Mouse (Mus musculus): ENCODE measurements around the gene Phox2b. TPM values are rescaled to one million over a fixed set of nuclear protein-coding genes. Genes with fewer than 3 reads are reported as not detected.

Phox2b gene
- total and polyA plus RNA-seq, 3 experiments: not detected

- no peak overlapping the region for H3K9ac ChIP-seq (ENCODE audit: insufficient read depth, low read depth)
- no peak for DNase-seq (ENCODE audit: extremely low read depth)
- dilution Hi-C loops (cut with MboI; ENCODE audit: extremely low pct_ligation_motif_present, extremely low pct_unique_long_range_greater_than_20kb, low sequenced_read_pairs) (no loop called here), in situ Hi-C loops (cut with MboI; ENCODE audit: low pct_ligation_motif_present, low pct_unique_long_range_greater_than_20kb, low sequenced_read_pairs) (no loop called here)
- H3K4me2 ChIP-seq (ENCODE audit: insufficient read depth, low read depth, poor library complexity, severe bottlenecking): no peak overlapping the region
- H3K4me3 ChIP-seq (replicated peaks in 1 of 3; ENCODE audit: low read depth in 2 of 3, low read length in 2 of 3, poor library complexity in 1 of 3): no peak overlapping the region
- H3K27ac ChIP-seq (ENCODE audit: insufficient read depth, low read depth): no peak overlapping the region
- H3K9me3 ChIP-seq (replicated peaks; ENCODE audit: low read length): no peaks in the 10 kb centered on the region
- TF ChIP-seq ETS1 (conservative IDR thresholded peaks at IDR 0.05; ENCODE audit: low read depth, low read length) (no peak), KAT2A (IDR thresholded peaks at IDR 0.05; ENCODE audit: insufficient replicate concordance, low read length) (no peak), ZNF384 (IDR thresholded peaks at IDR 0.05; ENCODE audit: low read depth, low read length) (no peak), JUND (conservative IDR thresholded peaks at IDR 0.05; ENCODE audit: low read depth, low read length) (no peak), BHLHE40 (IDR thresholded peaks at IDR 0.05; ENCODE audit: low read depth, low read length) (no peak), ZC3H11A (IDR thresholded peaks at IDR 0.05; ENCODE audit: low read depth, low read length) (no peak), E2F4 (IDR thresholded peaks at IDR 0.05; ENCODE audit: insufficient replicate concordance, low read depth, low read length) (no peak), HCFC1 (IDR thresholded peaks at IDR 0.05; ENCODE audit: low read depth, low read length) (no peak), TCF12 (IDR thresholded peaks at IDR 0.05; ENCODE audit: low read depth, low read length) (no peak), MAZ (IDR thresholded peaks at IDR 0.05; ENCODE audit: low read depth, low read length) (no peak), EP300 (IDR thresholded peaks at IDR 0.05; ENCODE audit: low read length) (no peak), ZKSCAN1 (IDR thresholded peaks at IDR 0.05; ENCODE audit: borderline replicate concordance, low read depth, low read length) (no peak)
- no peaks in the 10 kb centered on the region for H3K27me3 ChIP-seq (replicated peaks)
- H3K4me1 ChIP-seq (ENCODE audit: control insufficient read depth in 1 of 2, insufficient read depth in 2 of 2): no peaks in the 10 kb centered on the region
- no peaks in the 10 kb centered on the region for H3K79me2 ChIP-seq (replicated peaks; ENCODE audit: control insufficient read depth, extremely low read depth, insufficient read depth, poor library complexity, severe bottlenecking)
- H3K36me3 ChIP-seq (replicated peaks in 1 of 2; ENCODE audit: control insufficient read depth in 1 of 2, insufficient read depth in 1 of 2, low read length in 1 of 2): no peaks in the 10 kb centered on the region
Measured at GRCm38 (mm10) chr5:67090856-67091255, 8.2 kb downstream of the Phox2b start.

- in situ Hi-C loops (cut with MboI; ENCODE audit: low pct_ligation_motif_present, low pct_unique_long_range_greater_than_20kb, low sequenced_read_pairs): no loop called here
- Histone ChIP-seq H3K9ac (ENCODE audit: insufficient read depth, low read depth) (no peak overlapping the region), H3K9me3 (replicated peaks; ENCODE audit: low read length) (peaks cover 13% of the 10 kb centered on the region)
Measured at GRCm38 (mm10) chr5:67083117-67083516, 16.0 kb downstream of the Phox2b start.

More at GRCm38 (mm10) chr5:67083117-67083516, 16.0 kb downstream of the Phox2b start:
- H3K27ac ChIP-seq (ENCODE audit: insufficient read depth, low read depth): no peak overlapping the region
- dilution Hi-C loops (cut with MboI; ENCODE audit: extremely low pct_ligation_motif_present, extremely low pct_unique_long_range_greater_than_20kb, low sequenced_read_pairs): no loop called here
- H3K4me2 ChIP-seq (ENCODE audit: insufficient read depth, low read depth, poor library complexity, severe bottlenecking): no peak overlapping the region
- no peaks in the 10 kb centered on the region for H3K79me2 ChIP-seq (replicated peaks; ENCODE audit: control insufficient read depth, extremely low read depth, insufficient read depth, poor library complexity, severe bottlenecking)
- no peak for TF ChIP-seq SIN3A (IDR thresholded peaks at IDR 0.05; ENCODE audit: low read length)
- no peak for TF ChIP-seq MAX (IDR thresholded peaks at IDR 0.05; ENCODE audit: low read length)
- no peak for TF ChIP-seq MYC (IDR thresholded peaks at IDR 0.05; ENCODE audit: low read depth, low read length)
- no peak for TF ChIP-seq MXI1 (IDR thresholded peaks at IDR 0.05; ENCODE audit: low read depth, low read length)
- TF ChIP-seq NRF1 (IDR thresholded peaks at IDR 0.05; ENCODE audit: low read depth, low read length): no peak
- no peak for TF ChIP-seq RAD21 (IDR thresholded peaks at IDR 0.05; ENCODE audit: low read depth, low read length)
- TF ChIP-seq ZC3H11A (IDR thresholded peaks at IDR 0.05; ENCODE audit: low read depth, low read length): no peak
- no peak for TF ChIP-seq TBP (conservative IDR thresholded peaks at IDR 0.05; ENCODE audit: low read depth, low read length)
- TF ChIP-seq TCF12 (IDR thresholded peaks at IDR 0.05; ENCODE audit: low read depth, low read length): no peak
- no peak for TF ChIP-seq POLR2A (IDR thresholded peaks at IDR 0.05; ENCODE audit: low read depth, low read length)
- no peak overlapping the region for H3K4me3 ChIP-seq (replicated peaks in 1 of 3; ENCODE audit: low read depth in 2 of 3, low read length in 2 of 3, poor library complexity in 1 of 3)
- DNase-seq (ENCODE audit: extremely low read depth): no peak
- H3K4me1 ChIP-seq (ENCODE audit: control insufficient read depth in 1 of 2, insufficient read depth in 2 of 2): no peaks in the 10 kb centered on the region
- no peaks in the 10 kb centered on the region for H3K36me3 ChIP-seq (replicated peaks in 1 of 2; ENCODE audit: control insufficient read depth in 1 of 2, insufficient read depth in 1 of 2, low read length in 1 of 2)
- H3K27me3 ChIP-seq (replicated peaks): no peaks in the 10 kb centered on the region

Measured in CH12.LX (cell line).